Mouse (Mus musculus): ENCODE data around the gene Zbed3. TPM values are rescaled to one million over a fixed set of nuclear protein-coding genes. Genes with fewer than 3 reads are reported as not detected.

The Zbed3 gene
- 95.8 and 96.7 TPM in 2 replicates for polyA plus RNA-seq (2014; fragmentation: Nextera tagmentation; extraction: Ambion mirVana)

GRCm38 (mm10) chr13:95323400-95323799 lies at the start of gene Zbed3:
Zbed3 (plus strand) TSS chr13:95323612.
- Histone ChIP-seq H3K4me1 (ENCODE audit: control insufficient read depth, insufficient read depth, low read length) (peaks cover 9% of the 10 kb centered on the region), H3K4me3 (ENCODE audit: low read depth, low read length) (peak within 1 kb of the TSS; percentile 68), H3K27ac (replicated peaks; ENCODE audit: low read depth, low read length) (peak within 1 kb of the TSS; percentile 99), H3K9me3 (ENCODE audit: control insufficient read depth, low read length) (no peaks in the 10 kb centered on the region), H3K36me3 (ENCODE audit: control insufficient read depth, insufficient read depth, low read length) (no peaks in the 10 kb centered on the region), H3K9ac (ENCODE audit: low read length) (peak within 1 kb of the TSS; percentile 92), H3K27me3 (ENCODE audit: control insufficient read depth, insufficient read depth, low read length) (no peaks in the 10 kb centered on the region), H3K4me2 (ENCODE audit: low read depth, severe bottlenecking) (peak within 1 kb of the TSS; percentile 72)
- no peak for DNase-seq (ENCODE audit: low spot score)
- ATAC-seq (ENCODE audit: insufficient number of reproducible peaks, low FRiP score, low TSS enrichment, low read depth) = no peak
- 91% methylated on average over 6 of the region's 6 CpGs for WGBS

- no peak overlapping the region for H3K4me3 ChIP-seq (ENCODE audit: low read depth, low read length)
- no peaks in the 10 kb centered on the region for H3K9me3 ChIP-seq (ENCODE audit: control insufficient read depth, low read length)
- no peaks in the 10 kb centered on the region for H3K27me3 ChIP-seq (ENCODE audit: control insufficient read depth, insufficient read depth, low read length)
- H3K36me3 ChIP-seq (ENCODE audit: control insufficient read depth, insufficient read depth, low read length) = no peaks in the 10 kb centered on the region
- DNase-seq (ENCODE audit: low spot score) (no peak), ATAC-seq (ENCODE audit: insufficient number of reproducible peaks, low FRiP score, low TSS enrichment, low read depth) (no peak)
- peaks cover 13% of the 10 kb centered on the region for H3K4me1 ChIP-seq (ENCODE audit: control insufficient read depth, insufficient read depth, low read length)
- WGBS = 90% methylated on average over 4 of the region's 4 CpGs
- H3K27ac ChIP-seq (replicated peaks; ENCODE audit: low read depth, low read length) = no peak overlapping the region
- no peak overlapping the region for H3K9ac ChIP-seq (ENCODE audit: low read length)
- H3K4me2 ChIP-seq (ENCODE audit: low read depth, severe bottlenecking) = no peak overlapping the region
These were observed 44.9 kb upstream of the Zbed3 start for GRCm38 (mm10) chr13:95278426-95279025.

- no peaks in the 10 kb centered on the region for H3K27me3 ChIP-seq (ENCODE audit: control insufficient read depth, insufficient read depth, low read length)
- H3K9ac ChIP-seq (ENCODE audit: low read length) = no peak overlapping the region
- peak overlapping the region; percentile 36 for H3K27ac ChIP-seq (replicated peaks; ENCODE audit: low read depth, low read length)
- no peak overlapping the region for H3K4me2 ChIP-seq (ENCODE audit: low read depth, severe bottlenecking)
- ATAC-seq (ENCODE audit: insufficient number of reproducible peaks, low FRiP score, low TSS enrichment, low read depth) (peak; percentile 66; the same call in 1 of the 2 replicates), DNase-seq (ENCODE audit: low spot score) (peak; percentile 40)
- WGBS = 23% methylated on average over 6 of the region's 7 CpGs
- peaks cover 13% of the 10 kb centered on the region for H3K4me1 ChIP-seq (ENCODE audit: control insufficient read depth, insufficient read depth, low read length)
- H3K36me3 ChIP-seq (ENCODE audit: control insufficient read depth, insufficient read depth, low read length) = no peaks in the 10 kb centered on the region
- no peak overlapping the region for H3K4me3 ChIP-seq (ENCODE audit: low read depth, low read length)
- no peaks in the 10 kb centered on the region; the same call in 1 of the 2 replicates for H3K9me3 ChIP-seq (ENCODE audit: control insufficient read depth, low read length)
These were observed 41.4 kb upstream of the Zbed3 start for GRCm38 (mm10) chr13:95281740-95282673.

- H3K27me3 ChIP-seq (ENCODE audit: control insufficient read depth, insufficient read depth, low read length) = no peaks in the 10 kb centered on the region
- WGBS = 5% methylated on average over 7 of the region's 7 CpGs
- H3K4me3 ChIP-seq (ENCODE audit: low read depth, low read length) = no peak overlapping the region
- H3K36me3 ChIP-seq (ENCODE audit: control insufficient read depth, insufficient read depth, low read length) = no peaks in the 10 kb centered on the region
- peak; percentile 82 for DNase-seq (ENCODE audit: low spot score)
- H3K27ac ChIP-seq (replicated peaks; ENCODE audit: low read depth, low read length) = no peak overlapping the region
- ATAC-seq (ENCODE audit: insufficient number of reproducible peaks, low FRiP score, low TSS enrichment, low read depth) = 0 out of 2 replicates have a peak, but pooled peaks have one; percentile 50
- H3K4me1 ChIP-seq (ENCODE audit: control insufficient read depth, insufficient read depth, low read length) = peaks cover 10% of the 10 kb centered on the region
- no peak overlapping the region for H3K9ac ChIP-seq (ENCODE audit: low read length)
- no peak overlapping the region for H3K4me2 ChIP-seq (ENCODE audit: low read depth, severe bottlenecking)
- no peaks in the 10 kb centered on the region; the same call in 1 of the 2 replicates for H3K9me3 ChIP-seq (ENCODE audit: control insufficient read depth, low read length)
These were observed 36.4 kb upstream of the Zbed3 start for GRCm38 (mm10) chr13:95286989-95287388.

- no peaks in the 10 kb centered on the region for H3K36me3 ChIP-seq (ENCODE audit: control insufficient read depth, insufficient read depth, low read length)
- ATAC-seq (ENCODE audit: insufficient number of reproducible peaks, low FRiP score, low TSS enrichment, low read depth) (no peak), DNase-seq (ENCODE audit: low spot score) (no peak)
- no peak overlapping the region for H3K4me3 ChIP-seq (ENCODE audit: low read depth, low read length)
- H3K9ac ChIP-seq (ENCODE audit: low read length) = no peak overlapping the region
- H3K27me3 ChIP-seq (ENCODE audit: control insufficient read depth, insufficient read depth, low read length) = no peaks in the 10 kb centered on the region
- H3K4me1 ChIP-seq (ENCODE audit: control insufficient read depth, insufficient read depth, low read length) = peaks cover 3% of the 10 kb centered on the region; the same call in 1 of the 2 replicates
- no peak overlapping the region for H3K27ac ChIP-seq (replicated peaks; ENCODE audit: low read depth, low read length)
- WGBS = 81% methylated on average over 7 of the region's 7 CpGs
- no peak overlapping the region for H3K4me2 ChIP-seq (ENCODE audit: low read depth, severe bottlenecking)
- H3K9me3 ChIP-seq (ENCODE audit: control insufficient read depth, low read length) = no peaks in the 10 kb centered on the region; the same call in 1 of the 2 replicates
These were observed 35.4 kb upstream of the Zbed3 start for GRCm38 (mm10) chr13:95288027-95288426.

- no peak for DNase-seq (ENCODE audit: low spot score)
- Histone ChIP-seq H3K36me3 (ENCODE audit: control insufficient read depth, insufficient read depth, low read length) (no peaks in the 10 kb centered on the region), H3K9me3 (ENCODE audit: control insufficient read depth, low read length) (no peaks in the 10 kb centered on the region), H3K4me2 (ENCODE audit: low read depth, severe bottlenecking) (no peak overlapping the region), H3K4me3 (ENCODE audit: low read depth, low read length) (no peak overlapping the region), H3K4me1 (ENCODE audit: control insufficient read depth, insufficient read depth, low read length) (no peaks in the 10 kb centered on the region), H3K27ac (replicated peaks; ENCODE audit: low read depth, low read length) (no peak overlapping the region), H3K9ac (ENCODE audit: low read length) (no peak overlapping the region), H3K27me3 (ENCODE audit: control insufficient read depth, insufficient read depth, low read length) (no peaks in the 10 kb centered on the region)
- WGBS = 85% methylated on average over 4 of the region's 4 CpGs
- no peak for ATAC-seq (ENCODE audit: insufficient number of reproducible peaks, low FRiP score, low TSS enrichment, low read depth)
These were observed 31.4 kb upstream of the Zbed3 start for GRCm38 (mm10) chr13:95291983-95292382.

GRCm38 (mm10) chr13:95299956-95300355 lies 23.5 kb upstream of the Zbed3 start:
- Histone ChIP-seq H3K36me3 (ENCODE audit: control insufficient read depth, insufficient read depth, low read length) (no peaks in the 10 kb centered on the region), H3K9me3 (ENCODE audit: control insufficient read depth, low read length) (no peaks in the 10 kb centered on the region), H3K4me3 (ENCODE audit: low read depth, low read length) (no peak overlapping the region), H3K4me1 (ENCODE audit: control insufficient read depth, insufficient read depth, low read length) (no peaks in the 10 kb centered on the region), H3K27me3 (ENCODE audit: control insufficient read depth, insufficient read depth, low read length) (no peaks in the 10 kb centered on the region), H3K9ac (ENCODE audit: low read length) (no peak overlapping the region), H3K27ac (replicated peaks; ENCODE audit: low read depth, low read length) (no peak overlapping the region), H3K4me2 (ENCODE audit: low read depth, severe bottlenecking) (no peak overlapping the region)
- ATAC-seq (ENCODE audit: insufficient number of reproducible peaks, low FRiP score, low TSS enrichment, low read depth) (no peak), DNase-seq (ENCODE audit: low spot score) (no peak)
- WGBS = 75% methylated on average over 3 of the region's 3 CpGs

- Histone ChIP-seq H3K9ac (ENCODE audit: low read length) (no peak overlapping the region), H3K27me3 (ENCODE audit: control insufficient read depth, insufficient read depth, low read length) (no peaks in the 10 kb centered on the region), H3K27ac (replicated peaks; ENCODE audit: low read depth, low read length) (no peak overlapping the region), H3K4me2 (ENCODE audit: low read depth, severe bottlenecking) (no peak overlapping the region), H3K4me1 (ENCODE audit: control insufficient read depth, insufficient read depth, low read length) (no peaks in the 10 kb centered on the region), H3K36me3 (ENCODE audit: control insufficient read depth, insufficient read depth, low read length) (no peaks in the 10 kb centered on the region), H3K4me3 (ENCODE audit: low read depth, low read length) (no peak overlapping the region), H3K9me3 (ENCODE audit: control insufficient read depth, low read length) (no peaks in the 10 kb centered on the region)
- WGBS = 67% methylated on average over 4 of the region's 4 CpGs
- ATAC-seq (ENCODE audit: insufficient number of reproducible peaks, low FRiP score, low TSS enrichment, low read depth) (no peak), DNase-seq (ENCODE audit: low spot score) (no peak)
These were observed 16.8 kb upstream of the Zbed3 start for GRCm38 (mm10) chr13:95306596-95306995.
